Mouse (Mus musculus) midbrain, embryonic 11.5 days (tissue): ENCODE measurements around the gene Adarb1. TPM values are rescaled to one million over a fixed set of nuclear protein-coding genes. Genes with fewer than 3 reads are reported as not detected.

Experiments used
- polyA plus RNA-seq: library from polyadenylated mRNA; unstranded; fragments of >200 nt; fragmentation: Nextera tagmentation; extraction: Ambion mirVana; gene quantifications from 2 replicates; pipeline ENCODE4 v1.2.1, GENCODE M21; 2014

The Adarb1 gene
- polyA plus RNA-seq, 1 experiment from 2014 or later, result 5.8 TPM

Other genes starting within 250 kb of the Adarb1 start
- 63.6 and 69.7 TPM in 2 replicates for gene Pofut2, start 159.1 kb downstream of the Adarb1 start, polyA plus RNA-seq
- gene Fam207a, start 97.5 kb upstream of the Adarb1 start, polyA plus RNA-seq, result 38.7 and 42.2 TPM in 2 replicates
- 0.57 and 0.59 TPM in 2 replicates for gene Itgb2, start 112.0 kb upstream of the Adarb1 start, polyA plus RNA-seq
- gene Pttg1ip, start 163.4 kb upstream of the Adarb1 start, polyA plus RNA-seq, result 68.5 and 73.2 TPM in 2 replicates
- 338 and 353 TPM in 2 replicates for gene Sumo3, start 187.8 kb upstream of the Adarb1 start, polyA plus RNA-seq
- 2.4 TPM in 1 of 2 replicates, not detected in the other for gene Gm49325, start 187.9 kb upstream of the Adarb1 start, polyA plus RNA-seq
- gene Ube2g2, start 204.0 kb upstream of the Adarb1 start, polyA plus RNA-seq, result 42.8 and 47.6 TPM in 2 replicates